Mouse (Mus musculus) forebrain, embryonic 14.5 days (tissue): ENCODE results near the gene Rora. TPM values are rescaled to one million over a fixed set of nuclear protein-coding genes. Genes with fewer than 3 reads are reported as not detected.
A peak's percentile ranks its signal among the peaks of the same experiment; 100 is the strongest.

Experiments used
- ATAC-seq: fragments of 200-750 bp; cut with Nextera tagmentation; 2 replicates; pipeline ENCODE4 v1.8.0; 2017; ENCODE audit warnings: mild to moderate bottlenecking, moderate library complexity
- DNase-seq: peaks from one replicate; pipeline ENCODE4 v3.0.0-alpha.2; 2015; ENCODE audit warnings: low spot score
- H3K27ac ChIP-seq: fragments of 300-500 bp; sonication (generic); 2 replicates; pipeline ENCODE4 v1.5.1; 2014; ENCODE audit warnings: low read depth, mild to moderate bottlenecking, control low read depth, low read length, moderate library complexity
- H3K27me3 ChIP-seq: fragments of 300-500 bp; sonication (generic); replicated peaks from 2 replicates; pipeline ENCODE4 v1.6.1; 2014; ENCODE audit warnings: low read length, control low read depth, mixed read lengths; ENCODE audit not compliant: control insufficient read depth, insufficient read depth
- H3K36me3 ChIP-seq: fragments of 300-500 bp; sonication (generic); 2 replicates; pipeline ENCODE4 v1.6.1; 2014; ENCODE audit warnings: low read length, control low read depth; ENCODE audit not compliant: control insufficient read depth, insufficient read depth
- H3K4me1 ChIP-seq: fragments of 300-500 bp; sonication (generic); 2 replicates; pipeline ENCODE4 v1.6.1; 2014; ENCODE audit warnings: antibody characterized with exemption, low read length, control low read depth; ENCODE audit not compliant: control insufficient read depth, insufficient read depth
- H3K4me2 ChIP-seq: fragments of 300-500 bp; sonication (generic); 2 replicates; pipeline ENCODE4 v1.6.1; 2014; ENCODE audit warnings: mild to moderate bottlenecking, control low read depth, low read length
- H3K4me3 ChIP-seq: fragments of 300-500 bp; sonication (generic); 2 replicates; pipeline ENCODE4 v1.5.1; 2014; ENCODE audit warnings: low read depth, low read length, control low read depth
- H3K9ac ChIP-seq: fragments of 300-500 bp; sonication (generic); 2 replicates; pipeline ENCODE4 v1.6.1; 2014; ENCODE audit warnings: mild to moderate bottlenecking, low read length, control low read depth, moderate library complexity
- H3K9me3 ChIP-seq: fragments of 300-500 bp; sonication (generic); replicated peaks from 2 replicates; pipeline ENCODE4 v1.6.1; 2016; ENCODE audit warnings: low read length, control low read depth, mixed read lengths; ENCODE audit not compliant: control insufficient read depth
- WGBS: fragments of 180-500 bp; shearing (Covaris S2); extraction: QIAGEN DNeasy Blood & Tissue Kit; methylation state at CpG from one replicate; pipeline ENCODE4 v1.1.7; 2014; 5-methylcytosine and 5-hydroxymethylcytosine counted together
- polyA plus RNA-seq: library from polyadenylated mRNA; unstranded; fragments of >200 nt; fragmentation: Nextera tagmentation; extraction: Ambion mirVana; gene quantifications from 2 replicates; pipeline ENCODE4 v1.2.1, GENCODE M21; 2014

Rora gene
- polyA plus RNA-seq, 1 experiment from 2014 or later, result 15.2 TPM

- ATAC-seq (peak; percentile 90), DNase-seq (peak; percentile 90)
- Histone ChIP-seq H3K27me3 (no peaks in the 10 kb centered on the region), H3K27ac (no peak overlapping the region), H3K9me3 (no peaks in the 10 kb centered on the region), H3K4me1 (peaks cover 16% of the 10 kb centered on the region), H3K36me3 (no peaks in the 10 kb centered on the region), H3K4me3 (no peak overlapping the region), H3K9ac (no peak overlapping the region), H3K4me2 (no peak overlapping the region)
- 9% methylated on average over 9 of the region's 9 CpGs for WGBS
Observed at GRCm38 (mm10) chr9:69272884-69273283, 619.3 kb downstream of the Rora start.

- ATAC-seq (no peak), DNase-seq (no peak)
- WGBS, result 69% methylated on average over 10 of the region's 10 CpGs
- peaks cover 16% of the 10 kb centered on the region for H3K4me1 ChIP-seq
- H3K27ac ChIP-seq, result no peak overlapping the region
- H3K36me3 ChIP-seq, result no peaks in the 10 kb centered on the region
- H3K9me3 ChIP-seq, result no peaks in the 10 kb centered on the region
- no peak overlapping the region for H3K4me2 ChIP-seq
- no peak overlapping the region for H3K4me3 ChIP-seq
- no peaks in the 10 kb centered on the region for H3K27me3 ChIP-seq
- H3K9ac ChIP-seq, result no peak overlapping the region
Observed at GRCm38 (mm10) chr9:69274766-69275485, 621.3 kb downstream of the Rora start.

GRCm38 (mm10) chr9:69277256-69277655, 623.7 kb downstream of the Rora start:
- Histone ChIP-seq H3K9me3 (no peaks in the 10 kb centered on the region), H3K4me3 (no peak overlapping the region), H3K36me3 (no peaks in the 10 kb centered on the region), H3K27ac (no peak overlapping the region), H3K4me2 (no peak overlapping the region), H3K27me3 (no peaks in the 10 kb centered on the region), H3K4me1 (peaks cover 16% of the 10 kb centered on the region), H3K9ac (no peak overlapping the region)
- DNase-seq (peak; percentile 69), ATAC-seq (peak; percentile 71)
- WGBS, result 19% methylated on average over 10 of the region's 10 CpGs

- Histone ChIP-seq H3K36me3 (no peaks in the 10 kb centered on the region), H3K9me3 (no peaks in the 10 kb centered on the region), H3K27me3 (no peaks in the 10 kb centered on the region), H3K4me3 (no peak overlapping the region), H3K4me2 (no peak overlapping the region), H3K27ac (no peak overlapping the region), H3K4me1 (peaks cover under 1% of the 10 kb centered on the region; the same call in 1 of the 2 replicates), H3K9ac (no peak overlapping the region)
- ATAC-seq (no peak), DNase-seq (no peak)
- WGBS, result 90% methylated on average over 3 of the region's 3 CpGs
Observed at GRCm38 (mm10) chr9:69285011-69285410, 631.4 kb downstream of the Rora start.

GRCm38 (mm10) chr9:69288113-69288512, 634.5 kb downstream of the Rora start:
- H3K27ac ChIP-seq, result no peak overlapping the region
- no peaks in the 10 kb centered on the region for H3K36me3 ChIP-seq
- no peaks in the 10 kb centered on the region for H3K9me3 ChIP-seq
- 96% methylated on average over 1 of the region's 1 CpGs for WGBS
- peaks cover 20% of the 10 kb centered on the region; the same call in 1 of the 2 replicates for H3K27me3 ChIP-seq
- no peak overlapping the region for H3K4me3 ChIP-seq
- ATAC-seq (no peak), DNase-seq (no peak)
- H3K4me2 ChIP-seq, result no peak overlapping the region
- peaks cover 10% of the 10 kb centered on the region for H3K4me1 ChIP-seq
- H3K9ac ChIP-seq, result no peak overlapping the region

- H3K9ac ChIP-seq, result no peak overlapping the region
- no peak overlapping the region for H3K27ac ChIP-seq
- H3K27me3 ChIP-seq, result peaks cover 24% of the 10 kb centered on the region; the same call in 1 of the 2 replicates
- no peaks in the 10 kb centered on the region for H3K36me3 ChIP-seq
- H3K9me3 ChIP-seq, result no peaks in the 10 kb centered on the region
- H3K4me3 ChIP-seq, result no peak overlapping the region
- no peak overlapping the region for H3K4me2 ChIP-seq
- WGBS, result 45% methylated on average over 5 of the region's 5 CpGs
- ATAC-seq, result no peak
- peaks cover 10% of the 10 kb centered on the region for H3K4me1 ChIP-seq
- no peak for DNase-seq
Observed at GRCm38 (mm10) chr9:69288586-69288985, 635.0 kb downstream of the Rora start.

- under 1% methylated on average over 53 of the region's 59 CpGs for WGBS
- ATAC-seq, result peak; percentile 94
- peak overlapping the region; percentile 64 for H3K4me3 ChIP-seq
- peak overlapping the region; percentile 99 for H3K4me2 ChIP-seq
- peaks cover 10% of the 10 kb centered on the region for H3K4me1 ChIP-seq
- H3K9ac ChIP-seq, result peak overlapping the region; percentile 69
- no peaks in the 10 kb centered on the region for H3K9me3 ChIP-seq
- H3K27ac ChIP-seq, result peak overlapping the region; percentile 48; the same call in 1 of the 2 replicates
- H3K27me3 ChIP-seq, result peaks cover 24% of the 10 kb centered on the region; the same call in 1 of the 2 replicates
- H3K36me3 ChIP-seq, result no peaks in the 10 kb centered on the region
- peak; percentile 81 for DNase-seq
Observed at GRCm38 (mm10) chr9:69289056-69290017, 635.8 kb downstream of the Rora start.

GRCm38 (mm10) chr9:69290018-69290880, 636.7 kb downstream of the Rora start:
- DNase-seq (peak; percentile 39), ATAC-seq (peak; percentile 74)
- H3K27me3 ChIP-seq, result peaks cover 24% of the 10 kb centered on the region; the same call in 1 of the 2 replicates
- no peaks in the 10 kb centered on the region for H3K36me3 ChIP-seq
- no peaks in the 10 kb centered on the region for H3K9me3 ChIP-seq
- peaks cover 10% of the 10 kb centered on the region for H3K4me1 ChIP-seq
- peak overlapping the region; percentile 99 for H3K4me2 ChIP-seq
- peak overlapping the region; percentile 64 for H3K4me3 ChIP-seq
- H3K27ac ChIP-seq, result peak overlapping the region; percentile 48
- under 1% methylated on average over 65 of the region's 73 CpGs for WGBS
- peak overlapping the region; percentile 69 for H3K9ac ChIP-seq
